Mouse (Mus musculus): ENCODE data around the gene Robo1. TPM values are rescaled to one million over a fixed set of nuclear protein-coding genes. Genes with fewer than 3 reads are reported as not detected.

Gene Robo1
- polyA plus RNA-seq (2016; fragmentation: Nextera tagmentation; extraction: Ambion mirVana) = 30.1 and 32.6 TPM in 2 replicates

- no peaks in the 10 kb centered on the region for H3K27me3 ChIP-seq (replicated peaks)
- no peaks in the 10 kb centered on the region for H3K36me3 ChIP-seq
- H3K4me3 ChIP-seq = no peak within 1 kb of the TSS
- no peak for ATAC-seq (ENCODE audit: insufficient number of reproducible peaks, low FRiP score)
- H3K27ac ChIP-seq (ENCODE audit: poor library complexity, severe bottlenecking) = no peak within 1 kb of the TSS
- no peaks in the 10 kb centered on the region for H3K4me1 ChIP-seq (replicated peaks)
- H3K9me3 ChIP-seq (replicated peaks) = no peaks in the 10 kb centered on the region
- H3K4me2 ChIP-seq = no peak within 1 kb of the TSS
- WGBS = 66% methylated on average over 8 of the region's 8 CpGs
- no peak within 1 kb of the TSS for H3K9ac ChIP-seq
These were observed at the start of gene Robo1 for GRCm38 (mm10) chr16:72307537-72308330. Robo1 (plus strand) TSS chr16:72308306.

DNA sequence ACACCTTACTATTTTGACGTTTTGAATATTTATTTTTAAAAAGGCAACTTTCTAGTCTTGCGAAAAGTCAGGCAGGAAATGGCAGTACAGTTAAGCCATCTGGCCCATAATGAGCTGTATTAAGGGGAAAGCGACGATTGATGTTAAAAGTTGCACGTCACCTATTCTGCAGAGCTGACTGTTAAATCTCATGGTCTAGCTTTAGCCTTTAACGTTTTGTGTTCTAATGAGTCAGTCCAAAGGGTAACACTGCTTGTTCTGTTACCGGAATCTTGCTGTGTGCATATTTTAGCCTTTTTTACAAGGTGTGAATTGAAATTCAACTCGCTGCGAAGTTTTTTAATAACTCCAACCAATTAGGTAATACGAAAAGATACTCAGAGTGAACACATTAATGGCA lies 40.3 kb upstream of the Robo1 start:
- Histone ChIP-seq H3K4me2 (no peak overlapping the region), H3K9ac (no peak overlapping the region), H3K4me1 (replicated peaks) (no peaks in the 10 kb centered on the region), H3K36me3 (no peaks in the 10 kb centered on the region), H3K27ac (ENCODE audit: poor library complexity, severe bottlenecking) (no peak overlapping the region), H3K27me3 (replicated peaks) (no peaks in the 10 kb centered on the region), H3K4me3 (no peak overlapping the region), H3K9me3 (replicated peaks) (no peaks in the 10 kb centered on the region)
- no peak for ATAC-seq (ENCODE audit: insufficient number of reproducible peaks, low FRiP score)
- WGBS = 77% methylated on average over 10 of the region's 10 CpGs

- Histone ChIP-seq H3K36me3 (no peaks in the 10 kb centered on the region), H3K9ac (no peak overlapping the region), H3K27me3 (replicated peaks) (no peaks in the 10 kb centered on the region), H3K9me3 (replicated peaks) (no peaks in the 10 kb centered on the region), H3K4me1 (replicated peaks) (no peaks in the 10 kb centered on the region), H3K27ac (ENCODE audit: poor library complexity, severe bottlenecking) (no peak overlapping the region), H3K4me2 (no peak overlapping the region), H3K4me3 (no peak overlapping the region)
- ATAC-seq (ENCODE audit: insufficient number of reproducible peaks, low FRiP score) = no peak
- 78% methylated on average over 3 of the region's 3 CpGs for WGBS
These were observed 31.6 kb upstream of the Robo1 start for GRCm38 (mm10) chr16:72276390-72277074.

GRCm38 (mm10) chr16:72308331-72308668 lies 194 bp downstream of the Robo1 start:
- no peak overlapping the region for H3K4me3 ChIP-seq
- WGBS = 57% methylated on average over 6 of the region's 6 CpGs
- no peak overlapping the region for H3K27ac ChIP-seq (ENCODE audit: poor library complexity, severe bottlenecking)
- H3K36me3 ChIP-seq = no peaks in the 10 kb centered on the region
- H3K9ac ChIP-seq = no peak overlapping the region
- no peak for ATAC-seq (ENCODE audit: insufficient number of reproducible peaks, low FRiP score)
- H3K27me3 ChIP-seq (replicated peaks) = no peaks in the 10 kb centered on the region
- no peaks in the 10 kb centered on the region for H3K4me1 ChIP-seq (replicated peaks)
- H3K9me3 ChIP-seq (replicated peaks) = no peaks in the 10 kb centered on the region
- no peak overlapping the region for H3K4me2 ChIP-seq

- WGBS = 73% methylated on average over 8 of the region's 8 CpGs
- H3K9me3 ChIP-seq (replicated peaks) = no peaks in the 10 kb centered on the region
- H3K4me2 ChIP-seq = no peak overlapping the region
- no peak overlapping the region for H3K4me3 ChIP-seq
- H3K36me3 ChIP-seq = no peaks in the 10 kb centered on the region
- no peaks in the 10 kb centered on the region for H3K4me1 ChIP-seq (replicated peaks)
- ATAC-seq (ENCODE audit: insufficient number of reproducible peaks, low FRiP score) = no peak
- no peak overlapping the region for H3K9ac ChIP-seq
- no peaks in the 10 kb centered on the region for H3K27me3 ChIP-seq (replicated peaks)
- no peak overlapping the region for H3K27ac ChIP-seq (ENCODE audit: poor library complexity, severe bottlenecking)
These were observed 19.2 kb downstream of the Robo1 start for GRCm38 (mm10) chr16:72327321-72327720.

DNA sequence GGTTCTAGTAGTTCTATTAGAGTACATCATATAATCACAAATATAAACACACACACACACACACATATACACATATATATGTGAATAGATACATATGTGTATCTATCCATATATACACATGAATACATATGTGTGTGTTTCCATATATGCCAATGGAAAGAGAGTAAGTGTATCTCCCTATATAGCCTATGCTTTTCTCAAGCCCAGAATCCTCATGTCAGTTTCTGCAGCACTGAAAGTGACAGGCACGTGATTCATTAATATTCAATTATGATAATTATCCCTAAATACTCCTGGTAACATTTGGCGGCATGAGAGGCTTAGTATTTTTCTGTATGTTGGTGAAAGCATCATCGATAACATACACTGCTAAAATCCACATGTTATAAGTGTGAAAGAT lies 20.5 kb downstream of the Robo1 start:
- no peak for ATAC-seq (ENCODE audit: insufficient number of reproducible peaks, low FRiP score)
- 73% methylated on average over 3 of the region's 3 CpGs for WGBS
- H3K9me3 ChIP-seq (replicated peaks) = no peaks in the 10 kb centered on the region
- no peak overlapping the region for H3K27ac ChIP-seq (ENCODE audit: poor library complexity, severe bottlenecking)
- H3K9ac ChIP-seq = no peak overlapping the region
- H3K36me3 ChIP-seq = no peaks in the 10 kb centered on the region
- no peaks in the 10 kb centered on the region for H3K27me3 ChIP-seq (replicated peaks)
- no peak overlapping the region for H3K4me2 ChIP-seq
- no peaks in the 10 kb centered on the region for H3K4me1 ChIP-seq (replicated peaks)
- H3K4me3 ChIP-seq = no peak overlapping the region

- Histone ChIP-seq H3K4me2 (no peak overlapping the region), H3K27ac (ENCODE audit: poor library complexity, severe bottlenecking) (no peak overlapping the region), H3K9ac (no peak overlapping the region), H3K4me3 (no peak overlapping the region), H3K4me1 (replicated peaks) (no peaks in the 10 kb centered on the region), H3K36me3 (no peaks in the 10 kb centered on the region), H3K27me3 (replicated peaks) (no peaks in the 10 kb centered on the region), H3K9me3 (replicated peaks) (no peaks in the 10 kb centered on the region)
- no peak for ATAC-seq (ENCODE audit: insufficient number of reproducible peaks, low FRiP score)
- WGBS = 85% methylated on average over 1 of the region's 1 CpGs
These were observed 29.7 kb downstream of the Robo1 start for GRCm38 (mm10) chr16:72337757-72338156.

DNA sequence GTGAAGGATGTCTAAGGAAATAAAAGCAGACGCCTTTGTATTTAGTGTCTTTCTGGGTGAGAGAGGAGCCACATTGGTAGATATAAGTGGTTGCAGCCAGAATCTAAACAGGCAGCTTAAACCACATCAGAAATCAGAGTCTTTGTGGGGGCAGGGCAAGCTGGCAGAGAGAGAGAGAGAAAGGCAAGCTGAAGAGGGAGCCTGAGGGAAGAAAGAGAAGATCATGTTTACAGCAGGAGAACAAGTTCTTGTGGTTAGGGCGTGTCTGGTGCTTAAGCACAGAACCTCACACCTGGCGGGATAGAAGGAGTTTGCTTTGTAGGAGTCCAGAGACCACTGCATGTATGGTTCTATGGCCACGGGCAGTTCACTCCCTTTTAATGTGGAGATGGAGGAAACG lies 42.3 kb downstream of the Robo1 start:
- no peaks in the 10 kb centered on the region for H3K4me1 ChIP-seq (replicated peaks)
- H3K9me3 ChIP-seq (replicated peaks) = no peaks in the 10 kb centered on the region
- 70% methylated on average over 5 of the region's 5 CpGs for WGBS
- no peaks in the 10 kb centered on the region for H3K36me3 ChIP-seq
- no peak overlapping the region for H3K4me2 ChIP-seq
- H3K27ac ChIP-seq (ENCODE audit: poor library complexity, severe bottlenecking) = no peak overlapping the region
- H3K27me3 ChIP-seq (replicated peaks) = no peaks in the 10 kb centered on the region
- no peak overlapping the region for H3K9ac ChIP-seq
- no peak overlapping the region for H3K4me3 ChIP-seq
- no peak for ATAC-seq (ENCODE audit: insufficient number of reproducible peaks, low FRiP score)

- Histone ChIP-seq H3K36me3 (no peaks in the 10 kb centered on the region), H3K9ac (no peak overlapping the region), H3K27ac (ENCODE audit: poor library complexity, severe bottlenecking) (no peak overlapping the region), H3K4me3 (no peak overlapping the region), H3K9me3 (replicated peaks) (no peaks in the 10 kb centered on the region), H3K4me2 (no peak overlapping the region), H3K4me1 (replicated peaks) (no peaks in the 10 kb centered on the region), H3K27me3 (replicated peaks) (no peaks in the 10 kb centered on the region)
- WGBS = 73% methylated on average over 2 of the region's 2 CpGs
- ATAC-seq (ENCODE audit: insufficient number of reproducible peaks, low FRiP score) = no peak
These were observed 48.6 kb downstream of the Robo1 start for GRCm38 (mm10) chr16:72356515-72357357.

GRCm38 (mm10) chr16:72376896-72377295 lies 68.8 kb downstream of the Robo1 start:
- Histone ChIP-seq H3K9me3 (replicated peaks) (no peaks in the 10 kb centered on the region), H3K27ac (ENCODE audit: poor library complexity, severe bottlenecking) (peak overlapping the region; percentile 84), H3K36me3 (no peaks in the 10 kb centered on the region), H3K4me3 (no peak overlapping the region), H3K4me2 (peak overlapping the region; percentile 35), H3K9ac (no peak overlapping the region), H3K27me3 (replicated peaks) (no peaks in the 10 kb centered on the region), H3K4me1 (replicated peaks) (no peaks in the 10 kb centered on the region)
- peak; percentile 66; the same call in 1 of the 2 replicates for ATAC-seq (ENCODE audit: insufficient number of reproducible peaks, low FRiP score)
- WGBS = 15% methylated on average over 5 of the region's 5 CpGs

- Histone ChIP-seq H3K36me3 (no peaks in the 10 kb centered on the region), H3K27ac (ENCODE audit: poor library complexity, severe bottlenecking) (0 out of 2 replicates have a peak overlapping the region, but pooled peaks have one; percentile 35), H3K4me1 (replicated peaks) (peaks cover 7% of the 10 kb centered on the region), H3K9me3 (replicated peaks) (no peaks in the 10 kb centered on the region), H3K4me3 (no peak overlapping the region), H3K4me2 (no peak overlapping the region), H3K9ac (no peak overlapping the region), H3K27me3 (replicated peaks) (no peaks in the 10 kb centered on the region)
- 26% methylated on average over 6 of the region's 6 CpGs for WGBS
- ATAC-seq (ENCODE audit: insufficient number of reproducible peaks, low FRiP score) = peak; percentile 69
These were observed 73.7 kb downstream of the Robo1 start for GRCm38 (mm10) chr16:72381819-72382218.

All from heart, embryonic 12.5 days (tissue).